Mouse (Mus musculus) ovary, adult 18-20 months (tissue): ENCODE results near the gene Psmd2.
A peak's percentile ranks its signal among the peaks of the same experiment; 100 is the strongest.
"Not testable (repeated sequence)": the region's sequence is repeated elsewhere in the genome, so short reads cannot be mapped to it uniquely, and the experiment has no call there.

ENCODE experiments used
- DNase-seq: peaks from one replicate; pipeline ENCODE4 v3.0.0; 2022; ENCODE audit warnings: low spot score, mixed read lengths

Gene Psmd2

DNA sequence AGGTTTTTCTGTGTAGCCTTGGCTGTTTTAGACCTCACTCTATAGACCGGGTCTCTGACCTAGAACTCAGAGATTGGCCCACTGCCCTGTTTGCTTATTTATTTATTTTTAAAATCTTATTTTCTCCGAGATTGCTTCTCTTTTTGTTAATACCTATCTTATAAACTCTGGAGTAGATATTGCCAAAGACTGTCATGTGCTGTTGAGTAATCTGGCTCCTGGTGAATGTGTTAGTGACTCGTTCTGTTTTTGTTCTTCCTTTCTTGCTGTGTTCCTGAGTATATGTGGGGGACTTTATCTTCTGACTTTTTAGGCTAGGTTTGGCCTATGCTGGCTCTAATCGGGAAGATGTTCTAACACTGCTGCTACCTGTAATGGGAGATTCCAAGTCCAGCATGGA lies 6.2 kb downstream of the Psmd2 start:
- DNase-seq: no peak

- DNase-seq: not testable (repeated sequence)
These were observed 16.6 kb downstream of the Psmd2 start, which contains the start of gene Eif4g1 for GRCm38 (mm10) chr16:20668013-20668412. Eif4g1 (plus strand) TSS chr16:20668313.

DNA sequence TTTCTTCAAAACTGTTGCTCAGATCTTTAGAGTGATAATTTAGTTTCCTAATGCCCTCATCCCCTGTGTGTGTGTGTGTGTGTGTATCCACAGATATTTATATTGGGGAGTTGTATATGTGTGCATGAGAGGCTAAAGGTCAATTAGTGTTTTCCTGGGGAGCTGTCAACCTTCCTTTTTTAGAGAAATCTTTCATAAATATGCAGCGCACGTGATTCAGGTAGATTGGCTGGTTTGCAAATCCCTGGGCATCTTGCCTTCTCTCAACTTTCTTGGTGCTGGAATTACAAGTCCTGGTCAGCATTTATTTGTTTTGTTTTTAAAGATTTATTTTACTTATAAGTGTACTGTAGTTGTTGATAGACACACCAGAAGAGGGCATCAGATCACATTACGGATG lies 18.8 kb downstream of the Psmd2 start:
- DNase-seq: no peak

DNA sequence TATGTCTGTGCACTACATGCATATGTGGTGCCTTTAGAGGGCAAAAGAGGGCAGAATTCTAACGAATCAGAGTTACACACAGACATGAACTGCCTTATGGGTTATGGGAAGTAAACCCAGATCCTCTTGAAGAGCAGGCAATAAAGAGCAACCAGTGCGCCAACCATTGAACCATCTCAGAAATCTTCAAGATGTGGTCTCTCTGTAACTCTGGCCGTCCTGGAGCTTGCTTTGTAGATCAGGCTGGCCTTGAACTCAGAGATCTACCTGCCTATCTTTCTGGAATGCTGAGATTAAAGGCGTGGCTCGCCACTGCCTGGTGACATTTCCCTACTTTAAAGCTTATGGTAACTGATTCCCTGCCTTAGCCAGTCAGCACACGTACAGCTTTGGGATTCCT lies 20.4 kb downstream of the Psmd2 start:
- no peak for DNase-seq

DNA sequence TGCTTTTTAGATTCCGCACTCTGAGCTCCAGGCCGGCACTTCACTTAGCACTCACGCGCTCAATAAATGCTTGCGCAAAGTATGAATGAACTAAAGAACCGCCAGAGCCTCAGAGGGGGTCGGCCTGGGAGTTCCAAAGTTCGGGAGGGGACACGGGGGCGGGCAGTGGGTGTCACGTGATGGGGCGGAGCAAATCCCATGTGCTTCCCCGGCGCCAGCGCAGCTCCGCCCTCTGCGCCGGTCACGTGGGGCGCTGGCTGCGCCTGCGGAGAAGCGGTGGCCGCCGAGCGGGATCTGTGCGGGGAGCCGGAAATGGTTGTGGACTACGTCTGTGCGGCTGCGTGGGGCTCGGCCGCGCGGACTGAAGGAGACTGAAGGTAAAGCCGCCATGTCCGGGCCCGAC lies 21.0 kb downstream of the Psmd2 start:
- DNase-seq: peak; percentile 95

DNA sequence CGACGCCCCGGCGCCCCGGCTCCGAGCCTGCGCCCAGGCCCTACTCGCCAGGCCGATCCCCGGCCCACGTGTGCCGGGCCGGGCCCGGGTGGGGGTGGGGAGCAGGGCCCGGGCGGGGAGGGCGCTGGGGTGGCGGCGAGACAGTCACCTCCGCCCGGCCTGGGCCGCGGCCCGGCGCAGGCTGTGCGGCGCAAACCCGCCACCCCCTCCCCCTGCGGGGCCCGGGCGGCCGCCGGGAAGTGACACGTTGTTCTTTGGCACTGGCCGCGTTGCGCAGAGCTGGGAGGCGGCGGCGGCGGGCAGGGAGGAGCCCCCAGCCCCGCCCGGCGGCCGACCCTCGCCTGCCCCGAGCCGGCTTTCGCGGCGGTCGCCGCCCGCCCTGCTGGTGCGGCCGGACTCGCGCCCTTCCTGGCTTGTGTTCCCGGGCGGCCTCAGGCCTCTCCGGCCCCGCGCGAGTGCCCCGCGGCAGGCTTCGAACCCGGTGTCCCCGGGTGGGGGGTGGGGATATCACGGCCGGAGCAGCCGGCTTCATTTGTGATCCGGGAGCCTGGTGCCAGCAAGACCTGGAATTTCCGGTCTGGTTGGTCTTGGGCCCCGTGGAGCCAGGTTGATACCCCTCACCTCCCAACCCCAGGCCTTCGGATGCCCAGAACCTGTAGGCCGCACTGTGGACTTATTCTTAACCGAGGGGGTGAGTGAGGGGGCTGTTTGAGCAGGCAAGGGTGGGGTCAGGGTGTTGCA lies 21.7 kb downstream of the Psmd2 start:
- DNase-seq: peak; percentile 36

GRCm38 (mm10) chr16:20673706-20674303 lies 22.4 kb downstream of the Psmd2 start:
- DNase-seq: no peak

- no peak for DNase-seq
These were observed 23.8 kb downstream of the Psmd2 start for GRCm38 (mm10) chr16:20675213-20675612.

DNA sequence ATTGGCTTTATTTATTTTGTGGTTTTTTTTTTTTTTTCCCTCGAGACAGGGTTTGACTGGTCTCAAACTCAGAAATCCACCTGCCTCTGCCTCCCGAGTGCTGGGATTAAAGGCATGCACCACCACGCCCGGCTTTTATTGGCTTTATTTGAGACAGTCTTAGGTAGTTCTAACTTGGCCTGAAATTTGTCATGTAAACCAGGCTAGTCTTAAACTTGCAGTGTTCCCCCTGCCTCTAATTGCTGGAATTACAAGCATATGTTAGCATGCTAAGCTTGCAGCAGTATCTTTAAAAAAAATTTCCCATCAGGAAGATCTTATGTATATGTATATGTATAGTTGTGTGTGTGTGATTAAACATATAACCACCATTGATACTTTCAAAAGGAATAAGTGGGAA lies 25.2 kb downstream of the Psmd2 start:
- DNase-seq: no peak

- DNase-seq: no peak
These were observed 25.9 kb downstream of the Psmd2 start for GRCm38 (mm10) chr16:20677380-20677779.

DNA sequence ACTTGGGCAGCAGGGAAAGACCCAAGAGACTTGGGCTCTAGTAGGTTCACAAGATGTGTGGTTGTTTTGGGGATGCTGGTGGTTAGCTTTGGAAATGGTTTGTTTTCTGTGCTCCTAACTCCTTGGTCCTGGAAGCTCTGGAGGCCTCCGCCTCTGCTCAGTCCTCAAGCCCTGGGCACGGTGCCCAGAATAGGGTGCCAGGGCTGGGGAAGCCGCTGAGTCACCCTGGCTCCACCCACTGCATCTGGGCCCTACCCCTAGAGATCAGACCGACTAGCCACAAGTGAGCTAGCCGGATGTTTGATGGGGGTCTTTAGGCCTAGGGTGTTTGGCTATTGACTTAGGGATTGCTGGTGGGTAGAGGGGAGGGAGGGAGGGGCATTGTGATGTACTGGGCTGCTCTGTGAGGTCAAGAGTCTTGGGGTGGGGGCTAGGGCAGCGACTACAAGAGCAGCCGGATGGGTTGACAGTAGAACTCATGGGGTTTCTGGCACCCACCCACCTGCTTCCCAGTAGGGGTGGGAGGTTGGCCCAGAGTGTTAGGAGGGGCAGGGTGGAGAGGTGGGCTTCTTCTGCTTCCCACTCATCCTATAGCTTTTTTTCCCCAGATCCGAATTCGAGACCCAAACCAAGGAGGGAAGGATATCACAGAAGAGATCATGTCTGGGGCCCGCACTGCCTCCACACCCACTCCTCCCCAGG lies 26.7 kb downstream of the Psmd2 start:
- DNase-seq: peak; percentile 82

- no peak for DNase-seq
These were observed 39.3 kb downstream of the Psmd2 start for GRCm38 (mm10) chr16:20690774-20691173.

- no peak for DNase-seq
These were observed 40.2 kb downstream of the Psmd2 start for GRCm38 (mm10) chr16:20691617-20692016.

DNA sequence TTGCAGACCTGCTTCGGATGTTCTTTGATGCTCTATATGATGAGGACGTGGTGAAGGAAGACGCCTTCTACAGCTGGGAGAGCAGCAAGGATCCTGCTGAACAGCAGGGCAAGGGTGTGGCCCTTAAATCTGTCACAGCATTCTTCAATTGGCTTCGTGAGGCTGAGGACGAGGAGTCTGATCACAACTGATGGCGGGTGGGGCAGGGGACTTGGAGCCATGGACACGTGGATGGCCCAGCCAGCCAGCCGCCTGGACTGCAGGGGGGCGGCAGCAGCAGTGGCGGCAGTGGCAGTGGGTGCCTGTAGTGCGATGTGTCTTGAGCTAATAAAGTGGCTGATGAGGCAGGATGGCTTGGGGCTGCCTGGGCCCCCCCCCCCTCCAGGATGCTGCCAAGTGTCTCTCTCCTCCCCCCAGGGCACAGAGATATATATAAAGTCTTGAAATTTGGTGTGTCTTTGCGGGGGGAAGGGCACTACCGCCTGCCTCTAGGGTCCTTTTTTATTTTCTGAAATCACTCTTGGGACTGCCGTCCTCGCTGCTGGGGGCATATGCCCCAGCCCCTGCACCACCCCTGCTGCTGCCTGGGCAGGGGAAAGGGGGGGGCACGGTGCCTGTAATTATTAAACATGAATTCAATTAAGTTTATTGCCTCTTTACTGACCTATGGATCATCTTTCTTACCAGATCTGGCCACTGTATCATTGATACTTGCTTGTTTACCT lies 41.0 kb downstream of the Psmd2 start:
- no peak for DNase-seq

DNA sequence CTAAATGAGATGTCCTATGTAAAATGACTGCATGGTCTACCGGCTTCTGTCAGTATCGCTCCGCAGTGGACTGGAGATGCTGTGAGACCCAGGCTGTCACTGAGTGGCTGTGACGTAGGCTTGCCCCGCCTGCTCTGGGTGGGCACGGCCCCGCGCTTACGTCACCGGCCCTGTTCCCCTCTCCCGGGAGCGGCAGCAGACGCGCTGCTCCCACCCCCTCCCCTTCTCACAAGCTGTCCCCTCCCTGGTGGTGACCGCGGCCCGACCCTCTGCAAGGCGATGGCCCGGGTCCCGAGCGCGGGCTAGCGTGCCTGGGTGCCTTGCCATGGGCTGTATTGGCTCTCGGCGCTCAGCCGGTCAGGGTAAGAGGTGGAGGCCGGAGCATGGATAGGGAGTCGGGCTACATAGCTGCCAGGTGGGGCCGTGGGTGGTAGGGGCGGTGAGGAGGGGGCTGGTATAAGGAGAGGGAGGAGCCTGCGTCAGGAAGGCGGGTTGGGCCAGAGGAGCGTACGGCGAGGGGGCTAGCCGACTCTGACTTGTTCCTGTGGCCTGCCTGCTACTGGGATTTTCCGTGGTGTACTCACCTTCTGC lies 41.8 kb downstream of the Psmd2 start, which contains the start of gene Fam131a:
Gene Fam131a, plus strand, starts transcription at position 131 of the 591 bp plus-strand sequence.
- peak; percentile 80 for DNase-seq

- DNase-seq: no peak
These were observed 43.3 kb downstream of the Psmd2 start for GRCm38 (mm10) chr16:20694781-20695180.

- peak; percentile 77 for DNase-seq
These were observed 44.3 kb downstream of the Psmd2 start for GRCm38 (mm10) chr16:20695622-20696323.

- DNase-seq: no peak
These were observed 47.8 kb downstream of the Psmd2 start for GRCm38 (mm10) chr16:20699266-20699665.

- no peak for DNase-seq
These were observed 48.6 kb downstream of the Psmd2 start for GRCm38 (mm10) chr16:20700036-20700435.

- no peak for DNase-seq
These were observed 49.9 kb downstream of the Psmd2 start for GRCm38 (mm10) chr16:20701316-20701715.
